Mouse (Mus musculus) lung, postnatal 4 days (tissue): ENCODE results near the gene Large1.
"Not testable (repeated sequence)": the region's sequence is repeated elsewhere in the genome, so short reads cannot be mapped to it uniquely, and the experiment has no call there.

Experiments used
- DNase-seq, 2 experiments: peaks; one replicate each; pipeline ENCODE4 v3.0.0; 2021

Large1 gene

GRCm38 (mm10) chr8:73161564-73161963 lies 191.8 kb downstream of the Large1 start:
- DNase-seq = no peak

DNA sequence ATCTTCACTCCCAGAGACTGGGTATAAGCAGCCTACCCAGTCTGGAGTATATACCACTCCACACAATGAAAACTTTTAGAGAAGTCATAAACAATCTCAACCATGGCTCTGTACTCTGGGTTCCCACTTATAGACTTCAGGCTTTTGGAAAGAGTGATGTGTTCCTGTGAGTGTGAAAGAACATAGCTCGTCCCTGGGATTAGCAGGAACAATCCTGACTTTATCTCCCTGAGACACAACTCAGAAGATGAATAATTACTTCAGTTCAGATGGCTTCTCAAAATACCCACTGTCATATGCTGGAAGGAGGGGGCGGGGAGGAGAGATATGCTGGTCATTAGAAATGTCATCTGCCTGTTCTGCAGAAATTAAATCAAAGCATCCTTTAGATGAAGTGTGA lies 192.4 kb downstream of the Large1 start:
- no peak for DNase-seq

DNA sequence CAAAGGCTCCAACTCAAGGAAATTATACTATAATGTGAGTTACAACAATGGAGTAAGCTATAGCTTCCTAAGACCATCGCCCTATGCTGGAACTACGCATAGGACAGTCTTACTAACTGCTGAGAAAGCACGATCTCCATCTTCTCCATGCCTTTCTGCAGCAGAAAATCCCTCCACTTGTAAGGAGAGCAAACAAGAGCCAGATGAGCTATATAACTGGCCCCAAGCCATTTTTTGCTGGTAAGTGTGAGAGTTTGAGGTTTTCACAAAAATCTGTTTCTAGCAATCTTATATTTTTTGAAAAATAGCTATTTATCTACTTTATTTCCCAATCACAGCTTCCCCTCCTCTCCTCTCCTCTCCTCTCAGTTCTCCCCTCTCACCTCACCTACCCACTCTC lies 206.1 kb downstream of the Large1 start:
- no peak for DNase-seq

DNA sequence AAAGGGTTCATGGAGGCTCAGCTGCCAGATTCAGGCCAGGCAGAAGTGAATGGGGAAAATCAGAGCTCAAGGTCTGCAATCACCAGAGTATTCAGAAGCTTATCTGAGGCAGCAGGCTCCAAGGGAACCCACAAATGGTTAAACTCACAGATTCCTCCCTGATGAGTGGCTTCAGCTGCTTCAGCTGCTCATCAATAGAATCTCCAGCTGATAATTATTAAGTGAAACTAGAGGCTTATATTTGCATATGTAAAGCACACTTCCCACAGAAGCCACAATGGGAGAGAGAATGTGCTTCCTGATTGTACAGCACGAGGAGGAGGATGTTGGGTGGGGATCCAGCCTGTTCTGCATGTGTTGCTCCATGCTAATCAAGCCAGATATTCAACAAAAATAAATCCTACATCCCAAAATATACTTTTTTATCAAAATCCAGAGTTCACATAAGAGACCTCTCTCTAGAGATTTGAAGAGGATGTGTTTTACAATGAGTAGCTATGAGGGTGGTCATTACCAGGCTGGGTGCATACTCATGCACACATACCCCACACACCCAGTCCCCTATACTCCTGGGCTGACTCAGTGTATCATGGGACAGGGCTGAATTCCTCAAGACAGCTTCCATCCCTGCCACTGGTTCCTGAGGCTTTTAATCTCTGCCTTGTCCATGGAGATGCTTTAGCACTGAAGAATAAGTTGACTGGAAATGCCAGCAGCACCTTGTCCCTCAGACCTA lies 210.5 kb downstream of the Large1 start:
- DNase-seq = no peak

DNA sequence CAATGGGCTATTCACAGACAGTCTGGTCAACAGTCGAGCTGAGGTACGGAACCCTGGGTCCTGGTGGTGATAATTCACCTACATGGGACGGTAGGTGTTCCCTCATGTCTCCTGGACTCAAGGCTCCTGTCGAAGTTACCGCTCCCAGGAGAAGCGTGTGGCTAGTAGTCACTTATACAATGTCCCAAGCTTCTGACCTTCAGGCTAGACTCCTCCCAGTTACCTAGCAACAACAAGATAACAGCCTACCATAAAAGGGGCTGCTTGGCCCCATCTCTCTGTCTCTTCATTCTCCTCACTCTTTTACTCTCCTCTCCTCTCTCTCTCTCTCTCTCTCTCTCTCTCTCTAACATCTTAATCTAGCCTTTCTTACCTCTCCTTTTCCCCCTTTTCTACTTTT lies 217.9 kb downstream of the Large1 start:
- no peak for DNase-seq

GRCm38 (mm10) chr8:73132080-73132479 lies 221.3 kb downstream of the Large1 start:
- DNase-seq = no peak

GRCm38 (mm10) chr8:73123864-73124499 lies 229.4 kb downstream of the Large1 start:
- no peak for DNase-seq

- no peak for DNase-seq
Measured at GRCm38 (mm10) chr8:73112332-73112895, 240.9 kb downstream of the Large1 start.

GRCm38 (mm10) chr8:73104089-73104488 lies 249.3 kb downstream of the Large1 start:
- DNase-seq = no peak

DNA sequence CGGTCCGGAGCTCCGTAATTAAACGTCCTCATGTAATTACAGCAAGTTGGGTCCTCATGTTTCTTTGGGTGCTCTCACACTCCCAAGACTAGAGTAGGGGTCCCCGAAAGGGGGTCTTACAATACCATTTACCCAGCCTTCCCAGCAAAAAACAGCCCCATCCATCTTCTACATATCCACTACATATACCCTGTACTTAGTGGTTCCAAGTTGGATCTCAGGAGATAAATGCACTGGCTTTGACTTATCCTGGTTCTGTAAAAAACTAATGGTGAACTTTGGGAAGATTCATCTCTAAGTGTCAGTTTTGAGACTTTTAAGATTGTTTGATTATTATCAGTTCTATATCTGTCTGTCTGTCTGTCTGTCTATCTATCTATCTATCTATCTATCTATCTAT lies 252.3 kb downstream of the Large1 start:
- DNase-seq = no peak

- not testable (repeated sequence) for DNase-seq
Measured at GRCm38 (mm10) chr8:73100607-73101006, 252.7 kb downstream of the Large1 start.

DNA sequence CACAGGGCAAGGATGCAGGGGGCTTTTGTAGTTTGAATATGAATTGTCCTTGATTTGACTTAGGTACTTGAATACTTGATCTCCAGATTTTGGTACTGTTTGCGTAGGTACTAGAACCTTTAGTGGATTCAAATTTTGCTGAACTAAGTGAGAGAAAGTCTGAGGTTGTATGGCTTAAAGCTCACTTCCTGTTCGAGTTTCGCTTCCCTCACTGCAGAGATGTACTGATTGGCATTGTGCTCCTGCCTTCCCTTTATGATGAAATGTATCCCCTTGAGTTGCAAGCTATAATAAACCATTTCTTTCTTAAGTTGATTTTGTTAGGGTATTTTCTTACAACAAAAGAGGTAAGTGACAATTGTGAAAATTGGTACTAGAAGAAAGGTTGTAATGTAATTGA lies 253.8 kb downstream of the Large1 start:
- DNase-seq = no peak

GRCm38 (mm10) chr8:73096952-73097351 lies 256.4 kb downstream of the Large1 start:
- no peak for DNase-seq

GRCm38 (mm10) chr8:73077746-73078145 lies 275.6 kb downstream of the Large1 start:
- DNase-seq = not testable (repeated sequence)

DNA sequence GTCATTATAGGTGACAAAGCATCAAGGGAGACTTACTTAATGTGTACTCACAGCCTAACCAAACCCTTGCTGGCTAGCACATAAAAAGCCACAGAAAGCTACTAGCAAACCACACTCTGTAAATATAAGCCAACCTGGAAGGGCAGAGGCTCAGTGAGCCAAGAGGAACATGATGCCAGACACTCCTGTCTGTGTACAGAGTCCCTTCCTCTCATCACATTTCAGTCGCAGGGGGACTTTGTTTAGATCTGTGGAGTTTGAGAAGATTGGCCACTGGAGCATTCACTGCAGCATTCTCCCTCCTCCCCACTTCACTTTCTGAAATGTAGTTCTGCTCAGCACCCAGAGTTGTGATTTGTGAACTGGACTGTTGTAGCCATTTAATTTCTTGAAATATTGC lies 291.9 kb downstream of the Large1 start:
- no peak for DNase-seq

DNA sequence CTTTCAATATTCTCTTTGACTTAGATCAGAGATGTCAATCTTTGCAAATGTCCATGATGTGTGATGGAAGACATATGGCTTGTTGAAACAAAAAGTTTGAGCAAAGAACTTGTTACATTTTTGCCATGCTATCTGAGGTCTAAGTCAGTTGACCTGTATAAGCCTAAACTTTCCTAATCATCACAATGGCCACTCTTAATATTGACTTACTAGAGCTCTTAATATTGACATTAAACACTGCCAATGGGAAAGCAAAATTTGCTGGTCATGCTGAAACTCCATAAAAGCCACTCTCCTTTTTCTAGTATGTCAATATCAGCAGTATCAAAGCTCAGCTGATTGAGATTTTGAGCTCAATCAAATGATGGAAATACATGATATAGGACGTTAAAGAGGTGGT lies 298.6 kb downstream of the Large1 start:
- no peak for DNase-seq

- DNase-seq = no peak
Measured at GRCm38 (mm10) chr8:73053878-73054277, 299.5 kb downstream of the Large1 start.

GRCm38 (mm10) chr8:73052414-73052813 lies 300.9 kb downstream of the Large1 start:
- DNase-seq = no peak

DNA sequence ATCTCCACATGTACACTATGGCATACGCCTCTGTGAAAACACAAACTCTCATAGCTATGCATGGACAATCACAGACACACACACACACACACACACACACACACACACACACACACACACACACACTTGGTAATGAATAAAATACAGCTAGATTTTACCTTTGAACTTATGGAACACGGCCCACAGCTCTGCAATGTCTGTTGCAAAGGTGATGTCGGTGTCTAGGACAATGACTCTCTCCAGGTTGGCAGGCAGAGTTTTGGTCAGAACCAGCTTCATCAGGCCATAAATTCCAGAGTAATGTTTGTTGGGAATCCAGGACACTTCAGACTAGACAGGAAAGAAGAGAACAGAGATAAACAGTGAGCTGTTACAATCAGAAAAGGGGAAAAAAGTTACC lies 305.2 kb downstream of the Large1 start:
- DNase-seq = no peak

DNA sequence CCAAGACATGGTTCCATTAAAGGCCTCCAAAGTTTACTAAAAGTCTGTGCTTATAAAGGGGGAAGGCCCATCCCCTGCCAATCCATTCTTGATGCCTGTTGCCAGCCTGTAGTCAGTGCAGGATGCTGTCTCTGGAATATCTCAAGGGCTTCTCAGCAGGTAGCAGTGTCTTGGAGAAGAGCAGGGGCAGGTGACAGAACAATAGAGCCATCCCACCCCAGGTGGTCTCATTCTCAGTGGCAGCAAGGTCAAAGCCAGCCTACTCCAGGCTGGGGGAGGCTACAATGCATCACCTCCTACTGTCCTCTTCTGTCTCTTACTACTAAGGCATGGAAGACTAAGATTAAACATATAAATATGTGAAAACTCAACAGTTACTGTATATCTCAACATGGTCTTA lies 323.6 kb downstream of the Large1 start:
- no peak for DNase-seq

DNA sequence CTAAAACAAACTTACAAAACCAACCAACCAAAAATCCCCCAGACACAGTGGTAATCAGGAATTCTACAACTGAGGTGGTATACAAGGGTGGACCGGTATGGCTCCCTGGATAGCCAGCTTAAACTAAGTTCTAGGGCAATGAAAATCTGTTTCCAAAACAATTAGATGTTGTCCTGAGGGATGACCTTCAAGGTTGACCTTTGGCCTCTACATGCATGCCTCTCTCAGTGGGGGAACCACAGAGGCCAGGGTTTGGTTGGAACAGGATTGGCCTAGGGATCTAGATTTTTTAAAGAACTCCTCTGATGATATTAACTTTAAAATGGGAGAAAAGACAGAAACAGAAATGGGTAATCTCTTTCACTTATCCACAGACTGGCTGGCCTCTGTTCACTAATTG lies 335.1 kb downstream of the Large1 start:
- no peak for DNase-seq

DNA sequence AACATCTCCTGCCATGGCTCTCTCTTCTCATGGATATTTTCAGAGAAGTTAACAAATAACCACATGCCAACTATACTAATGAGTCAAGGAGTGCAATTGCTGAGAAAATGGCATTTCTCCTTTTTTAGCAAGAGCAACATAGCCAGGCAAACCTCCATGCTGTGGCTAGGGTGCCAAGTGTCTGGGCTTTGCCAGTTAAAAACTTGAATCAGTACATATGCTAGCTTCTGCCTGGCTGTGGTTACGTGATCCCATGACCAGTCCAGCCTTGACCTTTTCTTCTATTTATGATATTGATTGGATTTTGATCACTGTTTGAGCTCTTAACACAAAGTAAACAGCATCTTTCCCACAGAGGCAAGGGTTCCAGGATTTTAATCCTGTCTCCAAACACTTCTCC lies 335.7 kb downstream of the Large1 start:
- no peak for DNase-seq

DNA sequence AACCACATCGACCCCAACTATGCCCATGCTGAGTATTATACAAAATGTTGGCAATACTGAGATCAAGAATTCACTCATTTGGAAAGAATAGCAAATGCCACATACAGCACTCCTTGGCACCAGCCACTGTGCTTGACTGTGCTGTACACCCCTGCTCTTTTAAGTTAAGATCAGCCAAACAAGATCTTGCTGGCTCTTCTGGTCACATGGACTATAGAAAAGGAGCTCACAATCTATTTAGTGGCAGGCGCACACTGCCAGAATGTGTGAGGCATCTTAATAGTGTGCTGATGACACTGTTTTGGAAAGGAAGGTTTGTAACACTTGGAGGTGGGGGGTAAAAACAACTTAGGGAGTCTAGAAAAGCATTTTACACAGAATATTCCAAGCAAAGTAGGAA lies 337.0 kb downstream of the Large1 start:
- no peak for DNase-seq

GRCm38 (mm10) chr8:73007489-73007888 lies 345.9 kb downstream of the Large1 start:
- no peak for DNase-seq
